Mouse (Mus musculus) bone marrow, adult 2 months (tissue): ENCODE data around the gene Sdc4.

Experiments used
- CTCF ChIP-seq: fragments of 200-500 bp; IDR thresholded peaks from 2 replicates; pipeline ENCODE4 v1.5.1; 2011; ENCODE audit warnings: low read length, control low read depth; ENCODE audit not compliant: control insufficient read depth, insufficient read depth
- POLR2A ChIP-seq: fragments of 200-500 bp; IDR thresholded peaks from 2 replicates; pipeline ENCODE4 v1.6.1; 2011; ENCODE audit warnings: low read depth, mild to moderate bottlenecking, control low read depth, low read length, borderline replicate concordance; ENCODE audit not compliant: control insufficient read depth

- TF ChIP-seq CTCF (no peak), POLR2A (no peak; the same call in 1 of the 2 replicates)
Observed at GRCm38 (mm10) chr2:164414167-164414566, 29.5 kb downstream of the Sdc4 start.
